Mouse (Mus musculus): ENCODE results near the gene Evpl. TPM values are rescaled to one million over a fixed set of nuclear protein-coding genes. Genes with fewer than 3 reads are reported as not detected.

Evpl gene
- polyA plus RNA-seq, 1 experiment from 2014 or later: 0.48 TPM

GRCm38 (mm10) chr11:116250898-116251297, 13.0 kb upstream of the Evpl start:
- Histone ChIP-seq H3K4me3 (no peak overlapping the region), H3K4me1 (0 out of 2 replicates have a peak, but pooled peaks cover 4% of the 10 kb centered on the region), H3K27me3 (ENCODE audit: poor library complexity, severe bottlenecking) (no peaks in the 10 kb centered on the region), H3K27ac (no peak overlapping the region), H3K36me3 (replicated peaks) (peaks cover 100% of the 10 kb centered on the region), H3K9me3 (no peaks in the 10 kb centered on the region)
- no peak for DNase-seq (ENCODE audit: extremely low spot score, low spot score)
- WGBS: 93% methylated on average over 8 of the region's 8 CpGs

- Histone ChIP-seq H3K4me1 (peaks cover 10% of the 10 kb centered on the region), H3K27me3 (ENCODE audit: poor library complexity, severe bottlenecking) (no peaks in the 10 kb centered on the region), H3K36me3 (replicated peaks) (peaks cover 100% of the 10 kb centered on the region), H3K4me3 (no peak overlapping the region), H3K27ac (no peak overlapping the region), H3K9me3 (no peaks in the 10 kb centered on the region)
- WGBS: 89% methylated on average over 14 of the region's 14 CpGs
- DNase-seq (ENCODE audit: extremely low spot score, low spot score): no peak
Measured at GRCm38 (mm10) chr11:116247502-116248222, 9.8 kb upstream of the Evpl start.

- Histone ChIP-seq H3K36me3 (replicated peaks) (peaks cover 86% of the 10 kb centered on the region), H3K4me1 (peaks cover 27% of the 10 kb centered on the region), H3K27ac (no peak overlapping the region), H3K27me3 (ENCODE audit: poor library complexity, severe bottlenecking) (no peaks in the 10 kb centered on the region), H3K9me3 (no peaks in the 10 kb centered on the region), H3K4me3 (no peak overlapping the region)
- DNase-seq (ENCODE audit: extremely low spot score, low spot score): no peak
- WGBS: 79% methylated on average over 6 of the region's 6 CpGs
Measured at GRCm38 (mm10) chr11:116245616-116246015, 7.7 kb upstream of the Evpl start.

- peaks cover 75% of the 10 kb centered on the region for H3K36me3 ChIP-seq (replicated peaks)
- no peak overlapping the region for H3K4me3 ChIP-seq
- DNase-seq (ENCODE audit: extremely low spot score, low spot score): no peak
- 91% methylated on average over 8 of the region's 8 CpGs for WGBS
- H3K27me3 ChIP-seq (ENCODE audit: poor library complexity, severe bottlenecking): peaks cover 2% of the 10 kb centered on the region; the same call in 1 of the 2 replicates
- peaks cover 32% of the 10 kb centered on the region for H3K4me1 ChIP-seq
- no peaks in the 10 kb centered on the region for H3K9me3 ChIP-seq
- H3K27ac ChIP-seq: no peak overlapping the region
Measured at GRCm38 (mm10) chr11:116244580-116244979, 6.7 kb upstream of the Evpl start.

GRCm38 (mm10) chr11:116241744-116242235, 3.9 kb upstream of the Evpl start:
- peak; percentile 38 for DNase-seq (ENCODE audit: extremely low spot score, low spot score)
- H3K27ac ChIP-seq: peak overlapping the region; percentile 80
- peaks cover 40% of the 10 kb centered on the region for H3K4me1 ChIP-seq
- whole genome bisulfite sequencing: 58% methylated on average over 12 of the region's 12 CpGs
- peaks cover 47% of the 10 kb centered on the region for H3K36me3 ChIP-seq (replicated peaks)
- peaks cover 29% of the 10 kb centered on the region for H3K27me3 ChIP-seq (ENCODE audit: poor library complexity, severe bottlenecking)
- no peaks in the 10 kb centered on the region for H3K9me3 ChIP-seq
- H3K4me3 ChIP-seq: no peak overlapping the region

- Histone ChIP-seq H3K36me3 (replicated peaks) (peaks cover 27% of the 10 kb centered on the region), H3K4me1 (peaks cover 40% of the 10 kb centered on the region), H3K27ac (peak overlapping the region; percentile 54; the same call in 1 of the 2 replicates), H3K27me3 (ENCODE audit: poor library complexity, severe bottlenecking) (peaks cover 47% of the 10 kb centered on the region), H3K9me3 (no peaks in the 10 kb centered on the region), H3K4me3 (no peak overlapping the region)
- peak; percentile 41 for DNase-seq (ENCODE audit: extremely low spot score, low spot score)
- 12% methylated on average over 7 of the region's 7 CpGs for WGBS
Measured at GRCm38 (mm10) chr11:116239797-116240196, 1.9 kb upstream of the Evpl start.

GRCm38 (mm10) chr11:116234901-116235300, 3.0 kb downstream of the Evpl start:
- 88% methylated on average over 8 of the region's 8 CpGs for WGBS
- Histone ChIP-seq H3K27ac (no peak overlapping the region), H3K4me3 (no peak overlapping the region), H3K9me3 (no peaks in the 10 kb centered on the region), H3K27me3 (ENCODE audit: poor library complexity, severe bottlenecking) (peaks cover 83% of the 10 kb centered on the region), H3K36me3 (replicated peaks) (no peaks in the 10 kb centered on the region), H3K4me1 (peaks cover 37% of the 10 kb centered on the region)
- DNase-seq (ENCODE audit: extremely low spot score, low spot score): no peak

- no peaks in the 10 kb centered on the region for H3K9me3 ChIP-seq
- no peaks in the 10 kb centered on the region for H3K36me3 ChIP-seq (replicated peaks)
- peak overlapping the region; percentile 63; the same call in 1 of the 2 replicates for H3K27ac ChIP-seq
- peaks cover 34% of the 10 kb centered on the region for H3K4me1 ChIP-seq
- H3K4me3 ChIP-seq: peak overlapping the region; percentile 28
- H3K27me3 ChIP-seq (ENCODE audit: poor library complexity, severe bottlenecking): peaks cover 72% of the 10 kb centered on the region
- DNase-seq (ENCODE audit: extremely low spot score, low spot score): no peak
- 22% methylated on average over 17 of the region's 17 CpGs for WGBS
Measured at GRCm38 (mm10) chr11:116232427-116232826, 5.5 kb downstream of the Evpl start.

- Histone ChIP-seq H3K27ac (no peak overlapping the region), H3K9me3 (peaks cover 7% of the 10 kb centered on the region; the same call in 1 of the 2 replicates), H3K27me3 (ENCODE audit: poor library complexity, severe bottlenecking) (peaks cover 62% of the 10 kb centered on the region), H3K36me3 (replicated peaks) (no peaks in the 10 kb centered on the region; the same call in 1 of the 2 replicates), H3K4me3 (no peak overlapping the region), H3K4me1 (peaks cover 30% of the 10 kb centered on the region)
- no peak for DNase-seq (ENCODE audit: extremely low spot score, low spot score)
- 84% methylated on average over 4 of the region's 4 CpGs for WGBS
Measured at GRCm38 (mm10) chr11:116228699-116229098, 9.2 kb downstream of the Evpl start.

- H3K36me3 ChIP-seq (replicated peaks): peaks cover 5% of the 10 kb centered on the region; the same call in 1 of the 2 replicates
- no peak overlapping the region for H3K27ac ChIP-seq
- DNase-seq (ENCODE audit: extremely low spot score, low spot score): peak; percentile 83
- WGBS: 6% methylated on average over 2 of the region's 2 CpGs
- peaks cover 13% of the 10 kb centered on the region for H3K9me3 ChIP-seq
- H3K4me3 ChIP-seq: no peak overlapping the region
- peaks cover 66% of the 10 kb centered on the region for H3K27me3 ChIP-seq (ENCODE audit: poor library complexity, severe bottlenecking)
- H3K4me1 ChIP-seq: peaks cover 32% of the 10 kb centered on the region
Measured at GRCm38 (mm10) chr11:116226414-116226813, 11.5 kb downstream of the Evpl start.

- Histone ChIP-seq H3K9me3 (peaks cover 18% of the 10 kb centered on the region), H3K27ac (peak overlapping the region; percentile 59), H3K27me3 (ENCODE audit: poor library complexity, severe bottlenecking) (peaks cover 65% of the 10 kb centered on the region), H3K36me3 (replicated peaks) (peaks cover 8% of the 10 kb centered on the region), H3K4me3 (peak overlapping the region; percentile 52), H3K4me1 (peaks cover 43% of the 10 kb centered on the region)
- no peak for DNase-seq (ENCODE audit: extremely low spot score, low spot score)
- 17% methylated on average over 23 of the region's 23 CpGs for WGBS
Measured at GRCm38 (mm10) chr11:116222740-116223059, 15.2 kb downstream of the Evpl start.

- Histone ChIP-seq H3K9me3 (peaks cover 18% of the 10 kb centered on the region), H3K27ac (peak overlapping the region; percentile 59), H3K27me3 (ENCODE audit: poor library complexity, severe bottlenecking) (peaks cover 62% of the 10 kb centered on the region), H3K4me3 (peak overlapping the region; percentile 52), H3K4me1 (peaks cover 43% of the 10 kb centered on the region), H3K36me3 (replicated peaks) (peaks cover 8% of the 10 kb centered on the region)
- 7% methylated on average over 53 of the region's 53 CpGs for WGBS
- DNase-seq (ENCODE audit: extremely low spot score, low spot score): peak; percentile 49
Measured at GRCm38 (mm10) chr11:116221931-116222739, 15.7 kb downstream of the Evpl start.

GRCm38 (mm10) chr11:116219885-116220284, 18.0 kb downstream of the Evpl start:
- Histone ChIP-seq H3K4me1 (peaks cover 43% of the 10 kb centered on the region), H3K27ac (peak overlapping the region; percentile 37; the same call in 1 of the 2 replicates), H3K36me3 (replicated peaks) (peaks cover 8% of the 10 kb centered on the region), H3K4me3 (no peak overlapping the region), H3K27me3 (ENCODE audit: poor library complexity, severe bottlenecking) (peaks cover 49% of the 10 kb centered on the region), H3K9me3 (peaks cover 13% of the 10 kb centered on the region)
- peak; percentile 63 for DNase-seq (ENCODE audit: extremely low spot score, low spot score)
- 21% methylated on average over 4 of the region's 4 CpGs for WGBS

Data from forebrain, embryonic 10.5 days (tissue).